Mouse (Mus musculus) NIH3T3 (cell line): ENCODE measurements around the gene Wee1.
A peak's percentile ranks its signal among the peaks of the same experiment; 100 is the strongest.

ENCODE experiments used
- DNase-seq: peaks from one replicate; pipeline ENCODE4 v3.0.0-alpha.2; 2012; ENCODE audit warnings: low read depth

Gene Wee1

DNA sequence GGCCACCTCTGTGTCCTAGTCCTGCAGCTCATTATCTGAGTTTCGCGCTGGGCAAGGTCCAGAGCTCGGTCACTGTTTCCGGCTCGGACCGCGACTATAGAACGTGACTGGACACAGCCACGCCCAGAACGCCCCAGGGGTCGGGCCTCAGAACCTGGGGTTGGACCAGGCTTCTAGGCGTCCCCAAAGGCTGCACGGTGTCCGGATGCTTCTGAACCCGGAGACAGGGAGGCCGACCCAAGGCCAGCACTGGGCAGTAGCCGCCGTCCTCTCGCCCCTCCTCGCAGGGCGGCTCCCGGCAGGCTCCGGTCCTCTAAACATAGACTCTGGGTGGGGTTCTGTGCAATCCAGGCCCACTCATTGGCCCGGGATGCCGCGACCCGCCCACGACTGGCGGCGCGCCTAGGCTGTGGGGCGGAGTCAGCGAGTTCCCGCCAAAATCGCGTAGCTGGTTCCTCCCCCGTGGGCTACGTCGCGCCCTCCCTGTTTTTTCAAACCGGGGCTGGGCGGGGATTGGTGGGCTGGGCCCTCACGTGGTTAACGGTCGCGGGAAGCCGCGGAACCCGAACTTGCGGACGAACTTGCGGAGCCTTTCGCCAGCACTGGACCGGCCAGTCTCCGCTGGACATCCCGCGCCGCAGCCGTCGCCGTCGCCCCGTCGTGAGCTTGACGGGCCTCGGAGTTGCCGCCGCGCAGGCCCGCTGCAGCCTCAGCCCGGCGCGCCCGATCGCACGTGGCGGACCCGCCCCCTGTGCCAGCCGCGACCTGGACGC is at the start of gene Wee1:
Wee1 (plus strand) TSS at position 531 of the 773 bp plus-strand sequence.
- peak; percentile 99 for DNase-seq

DNA sequence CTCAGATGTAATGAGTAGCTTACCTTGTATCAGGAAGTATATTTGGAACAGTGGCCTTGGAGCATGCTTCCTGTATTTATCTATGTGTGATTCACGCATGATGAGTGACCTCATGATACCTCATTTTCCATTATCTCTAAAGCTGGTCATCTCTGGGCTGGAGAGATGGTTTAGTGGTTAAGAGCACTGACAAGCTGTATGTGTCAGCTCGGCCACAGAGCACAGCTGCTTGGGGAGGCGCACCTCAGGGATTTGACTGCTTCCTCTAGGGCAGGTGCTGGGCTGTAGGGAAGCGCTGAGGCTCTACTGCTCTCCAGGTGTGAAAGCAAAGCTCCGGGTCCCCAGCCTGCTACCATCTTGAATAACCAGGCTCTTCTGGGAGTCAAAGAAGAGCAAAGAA is 43.7 kb upstream of the Wee1 start:
- no peak for DNase-seq

DNA sequence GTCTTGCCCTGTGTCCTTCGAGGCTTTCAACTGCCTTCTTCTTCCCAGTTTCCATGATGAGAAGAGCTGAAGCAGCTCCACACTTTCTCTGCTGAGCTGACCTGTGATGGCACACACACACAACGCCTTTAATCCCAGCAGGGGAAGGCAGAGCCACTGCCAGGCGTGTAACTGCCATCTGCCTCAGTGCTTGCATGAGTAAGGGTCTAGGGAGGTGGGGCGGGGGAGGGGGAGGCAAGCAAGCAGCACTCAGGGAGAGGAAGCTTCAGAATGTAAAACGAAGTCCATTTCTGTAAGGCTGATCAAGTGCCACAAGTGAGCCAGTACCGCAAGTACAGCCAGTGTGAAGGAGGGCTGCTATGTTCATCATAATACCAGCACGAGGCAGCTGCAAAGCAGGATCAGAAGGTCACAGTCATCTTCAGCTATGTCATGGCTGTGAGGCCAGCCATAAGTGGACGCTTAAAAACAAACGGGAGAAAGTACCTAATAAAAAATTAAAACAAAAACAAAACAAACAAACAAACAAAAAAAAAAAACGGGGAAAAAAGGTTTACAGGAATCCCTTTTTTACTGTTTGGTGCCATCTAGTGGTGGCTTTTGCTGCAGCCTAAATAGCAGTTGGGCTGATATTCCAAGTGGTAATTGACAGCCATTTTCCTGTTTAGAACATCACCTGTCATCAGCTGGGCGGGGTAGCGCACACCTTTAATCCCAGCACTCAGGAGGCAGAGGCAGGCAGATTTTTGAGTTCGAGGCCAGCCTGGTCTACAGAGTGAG is 38.3 kb upstream of the Wee1 start:
- DNase-seq, result peak; percentile 83

DNA sequence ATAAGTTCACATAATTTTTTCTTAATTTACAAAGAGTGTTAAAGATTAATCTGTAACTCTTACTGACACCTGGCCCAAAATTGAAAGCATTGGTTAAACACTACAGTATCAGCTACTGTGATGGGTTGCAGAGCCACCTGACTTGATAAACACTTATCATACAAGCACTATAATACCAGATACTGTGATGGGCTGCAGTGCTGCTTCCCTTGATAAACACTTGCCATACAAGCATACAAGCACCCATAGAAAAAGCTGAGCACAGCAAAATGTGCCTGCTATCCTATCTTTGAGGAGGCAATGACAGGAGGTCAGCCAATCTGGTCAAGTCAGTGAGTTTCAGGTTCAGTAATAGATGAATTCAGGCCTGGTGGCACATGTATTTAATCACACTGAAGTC is 36.6 kb upstream of the Wee1 start:
- DNase-seq, result no peak

DNA sequence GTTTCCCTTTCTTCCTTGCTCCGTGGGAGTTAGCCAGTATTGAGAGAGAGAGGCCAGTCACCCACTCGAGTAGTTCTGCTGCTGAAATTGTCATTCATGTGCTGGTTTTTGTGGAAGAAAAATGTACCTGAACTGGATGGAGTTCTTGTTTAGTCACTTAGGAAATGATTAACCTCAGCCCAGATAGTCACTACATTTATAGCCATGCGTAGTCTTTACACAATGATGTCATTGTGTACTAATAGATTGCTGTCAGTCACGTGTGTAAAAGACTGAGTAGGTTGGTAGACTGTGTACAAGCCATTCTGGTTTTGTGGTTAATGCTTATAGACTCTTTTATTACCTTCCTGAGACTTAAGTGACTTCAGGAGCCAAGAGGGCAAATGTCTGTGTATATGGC is 33.9 kb upstream of the Wee1 start:
- no peak for DNase-seq

DNA sequence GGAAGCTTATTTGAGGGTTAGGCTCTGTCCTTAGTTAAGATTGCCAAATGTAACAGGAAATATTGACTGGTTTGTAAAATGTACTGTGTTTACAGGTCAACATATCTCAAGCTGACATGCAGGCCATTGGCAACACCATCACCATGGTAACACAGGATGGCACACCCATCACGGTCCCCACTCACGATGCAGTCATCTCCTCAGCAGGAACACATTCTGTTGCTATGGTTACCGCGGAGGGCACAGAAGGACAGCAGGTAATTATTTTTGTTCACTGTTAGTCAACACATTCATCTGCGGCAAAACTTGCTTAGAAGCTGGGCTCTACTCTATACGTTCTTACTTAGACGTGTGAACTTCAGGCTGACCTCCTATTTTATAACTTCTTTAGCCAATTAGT is 30.2 kb upstream of the Wee1 start:
- DNase-seq, result no peak

DNA sequence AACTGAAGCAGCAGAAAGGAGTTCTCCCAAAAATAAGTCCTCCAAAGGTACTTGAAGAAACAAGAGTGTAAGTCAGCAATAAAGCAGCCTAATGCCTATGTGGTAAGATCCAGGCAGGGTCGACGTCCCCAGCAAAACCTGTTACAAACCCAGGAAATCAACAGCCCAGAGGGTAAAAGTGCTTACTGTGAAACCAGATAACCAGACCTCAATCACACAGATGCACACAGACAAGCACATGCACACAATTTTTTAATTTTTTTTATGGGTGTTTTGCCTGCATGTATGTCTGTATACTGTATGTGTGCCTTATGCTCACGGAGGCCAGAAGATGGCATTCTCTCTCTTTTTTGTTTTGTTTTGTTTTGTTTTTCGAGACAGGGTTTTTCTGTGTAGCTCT is 25.5 kb upstream of the Wee1 start:
- DNase-seq, result peak; percentile 11

DNA sequence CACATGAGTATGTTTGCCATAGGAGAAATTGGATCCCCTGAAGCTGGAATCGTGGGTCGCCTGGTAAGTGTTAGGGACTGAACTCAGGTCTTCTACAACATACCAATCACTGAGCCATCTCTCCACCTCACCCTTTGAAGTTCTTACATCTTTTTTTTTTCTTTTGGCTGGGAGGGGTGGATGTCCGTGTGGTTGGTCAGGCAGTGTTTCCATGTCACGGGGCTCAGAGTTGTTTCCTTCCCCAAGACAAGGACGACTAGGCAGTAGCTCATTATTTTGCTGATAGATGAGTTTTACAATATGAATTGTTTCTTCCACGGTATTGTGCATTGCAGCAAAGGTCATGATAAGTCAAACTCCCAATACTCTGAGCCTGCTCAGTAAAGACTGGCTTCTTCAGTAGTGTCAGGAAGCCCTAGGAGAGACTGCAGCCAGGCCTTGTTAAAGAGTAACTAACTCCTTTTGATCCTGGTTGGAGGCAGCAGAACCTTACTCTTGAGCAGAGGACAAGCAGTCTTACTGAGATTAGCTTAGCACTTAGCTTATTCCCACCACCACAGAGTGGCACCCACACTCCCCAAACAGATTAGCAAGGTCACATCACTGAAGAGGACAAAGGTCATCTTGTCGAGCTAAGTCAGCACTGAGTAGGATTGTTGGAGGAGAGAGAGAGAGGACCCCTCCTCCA is 24.6 kb upstream of the Wee1 start:
- no peak for DNase-seq

DNA sequence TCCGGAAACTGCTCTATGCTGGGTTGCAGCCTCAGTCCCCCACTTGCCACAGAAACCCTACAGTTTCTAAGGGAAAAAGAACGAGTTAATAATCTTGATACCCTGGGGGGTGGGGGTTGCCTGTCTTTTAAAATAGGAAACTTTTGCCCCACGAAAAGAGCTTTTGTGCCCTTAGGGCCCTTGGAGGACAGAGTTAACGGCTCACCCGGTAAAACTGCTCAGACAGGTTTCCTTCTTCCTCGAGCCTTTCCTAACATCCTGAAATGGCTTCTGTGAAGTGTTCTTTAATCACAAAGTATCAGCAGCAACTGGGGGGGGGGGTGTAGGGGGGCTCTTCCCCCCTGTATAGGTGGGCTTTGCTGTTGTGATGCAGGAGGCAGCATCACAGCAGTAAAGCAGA is 21.0 kb upstream of the Wee1 start:
- DNase-seq, result no peak

DNA sequence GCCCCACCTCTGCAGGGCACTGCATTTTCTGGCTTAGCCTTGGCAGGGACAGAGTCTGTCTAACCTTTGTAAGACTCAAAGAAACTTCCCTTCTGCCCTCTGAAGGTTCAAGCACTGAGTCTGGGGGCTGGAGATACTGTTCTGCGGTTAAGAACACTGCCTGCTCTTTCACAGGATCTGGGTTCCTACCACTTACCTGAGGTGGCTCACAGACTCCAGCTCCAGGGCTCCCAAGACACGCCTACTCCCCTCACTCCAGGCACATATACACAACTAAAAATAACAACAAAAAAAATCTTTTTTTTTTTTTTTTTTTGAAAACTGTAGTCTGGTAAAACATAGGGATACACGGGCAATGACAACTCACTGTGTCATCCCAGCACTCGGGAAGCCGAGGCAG is 20.6 kb upstream of the Wee1 start:
- DNase-seq, result no peak

DNA sequence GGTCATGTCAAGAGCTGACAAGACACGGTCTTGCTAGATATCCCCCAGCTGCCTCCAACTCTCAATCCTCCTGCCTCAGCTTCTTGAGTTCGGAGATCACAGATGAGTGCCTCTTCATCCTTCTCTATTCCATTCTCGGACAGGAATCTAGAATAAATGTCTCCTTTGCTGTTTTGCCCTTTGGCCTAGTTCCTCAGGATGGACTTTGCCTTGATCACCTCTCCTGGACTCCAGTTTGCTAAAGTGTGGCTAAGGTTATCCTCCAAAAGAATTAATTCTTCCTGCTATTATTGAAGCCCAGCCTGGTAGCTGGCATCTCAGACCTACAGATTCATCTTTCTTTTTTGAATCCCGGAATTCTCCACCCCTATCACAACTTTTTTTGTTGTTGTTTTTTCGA is 16.8 kb upstream of the Wee1 start:
- no peak for DNase-seq

DNA sequence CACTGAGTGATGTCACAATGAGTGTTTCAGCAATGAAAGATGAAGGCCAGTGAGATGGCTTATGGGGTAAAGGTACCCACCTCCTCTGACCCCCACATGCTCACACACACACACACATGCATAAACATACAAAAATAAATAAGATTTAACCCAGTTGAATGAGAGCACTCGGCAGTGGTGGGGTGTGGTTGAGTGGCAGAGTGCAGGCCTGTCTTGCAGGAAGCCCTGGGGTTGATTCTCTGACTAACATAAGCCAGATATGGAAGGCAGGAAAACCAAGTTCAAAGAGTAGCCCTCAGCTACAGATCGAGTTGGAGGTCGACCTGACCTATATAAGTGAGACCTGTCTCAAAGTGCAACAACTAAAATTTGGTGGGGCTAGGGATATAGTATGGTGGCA is 15.2 kb upstream of the Wee1 start:
- DNase-seq, result no peak

DNA sequence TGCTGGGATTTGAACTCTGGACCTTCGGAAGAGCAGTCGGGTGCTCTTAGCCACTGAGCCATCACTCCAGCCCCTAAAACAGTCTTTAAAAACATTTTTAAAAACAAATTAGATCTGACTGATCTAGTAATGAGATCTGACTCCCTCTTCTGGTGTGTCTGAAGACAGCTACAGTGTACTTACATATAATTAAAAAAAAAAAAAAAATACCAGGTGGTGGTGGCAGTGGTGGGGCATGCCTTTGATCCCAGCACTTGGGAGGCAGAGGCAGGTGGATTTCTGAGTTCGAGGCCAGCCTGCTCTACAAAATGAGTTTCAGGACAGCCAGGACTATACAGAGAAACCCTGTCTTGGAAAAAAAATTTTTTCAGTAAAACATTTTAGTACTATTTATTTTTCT is 13.3 kb upstream of the Wee1 start:
- peak; percentile 6 for DNase-seq

DNA sequence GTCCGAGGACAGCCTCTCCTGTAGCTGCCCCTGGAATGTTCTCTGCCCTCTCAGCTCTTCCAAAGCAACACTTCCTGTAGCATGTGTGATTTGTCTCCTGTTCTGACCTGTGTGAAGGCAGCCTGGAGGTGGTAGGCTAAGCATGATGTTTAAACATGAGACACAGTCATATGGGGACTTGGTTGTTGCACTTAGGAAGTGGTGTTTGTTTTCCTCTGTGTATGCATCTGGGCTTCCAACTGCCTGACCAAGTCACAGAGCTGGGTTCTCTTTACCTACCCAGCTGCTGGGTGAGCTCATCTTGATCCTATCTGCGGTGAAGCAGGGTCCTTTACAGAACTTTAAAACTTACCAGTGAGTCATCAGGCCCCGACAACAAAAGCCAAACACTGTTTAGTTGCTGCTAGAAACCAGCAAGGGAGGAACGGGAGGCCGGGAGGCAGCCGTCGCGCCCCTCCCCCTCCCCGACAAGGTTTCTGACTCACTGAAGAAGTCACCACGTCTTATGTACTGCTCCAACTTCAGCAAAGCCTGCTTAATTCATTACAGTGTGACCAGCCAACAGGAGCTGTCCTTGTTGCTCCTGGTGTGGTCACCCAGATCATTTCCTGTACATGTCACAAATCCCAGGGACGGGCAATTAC is 12.8 kb upstream of the Wee1 start:
- peak; percentile 94 for DNase-seq

DNA sequence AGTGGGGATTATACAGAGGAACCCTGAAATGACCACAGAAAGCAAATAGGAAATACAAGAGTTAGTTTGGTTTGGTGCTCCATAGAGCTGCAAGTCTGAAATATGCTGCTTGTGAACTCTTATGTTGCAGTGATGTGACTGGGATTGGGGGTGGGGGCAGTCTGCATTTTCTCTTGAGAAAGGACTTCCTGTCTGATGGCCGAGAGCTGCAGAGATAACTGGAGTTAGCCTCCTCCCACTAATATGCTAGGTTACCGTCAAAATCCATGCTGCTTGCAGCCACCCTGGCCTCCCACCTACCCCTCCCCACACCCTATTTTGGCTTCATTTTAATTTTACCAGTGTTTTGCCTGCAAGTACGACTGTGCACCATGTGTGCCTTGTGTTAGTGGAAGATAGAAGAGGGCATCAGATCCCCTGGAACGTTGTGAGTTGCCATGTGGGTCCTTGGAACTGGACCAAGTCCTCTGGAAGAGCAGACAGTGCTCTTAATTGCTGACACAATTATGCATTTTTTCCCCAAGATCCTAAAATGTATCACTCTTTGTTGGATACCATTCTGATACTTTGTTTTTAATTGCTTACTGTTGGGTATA is 11.7 kb upstream of the Wee1 start:
- no peak for DNase-seq

DNA sequence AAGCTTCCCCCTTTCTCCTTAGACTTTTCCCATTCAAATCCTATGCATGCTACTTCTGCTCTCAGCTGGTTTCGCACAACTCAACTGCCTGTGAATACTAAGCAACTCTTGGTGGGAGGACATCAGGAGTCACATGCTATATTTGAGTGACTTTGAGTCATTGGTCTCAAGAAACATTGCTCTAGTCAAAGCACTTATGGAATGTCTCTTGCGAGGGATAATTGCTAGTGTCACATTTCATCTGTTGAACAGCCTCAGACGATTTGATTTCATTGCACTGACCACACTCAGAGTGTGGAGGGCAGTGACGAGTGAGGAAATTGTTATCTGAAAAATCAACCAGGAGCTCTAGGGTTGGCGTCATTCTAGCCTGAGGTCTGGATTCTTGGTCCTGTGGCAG is 7.1 kb upstream of the Wee1 start:
- DNase-seq, result peak; percentile 71

DNA sequence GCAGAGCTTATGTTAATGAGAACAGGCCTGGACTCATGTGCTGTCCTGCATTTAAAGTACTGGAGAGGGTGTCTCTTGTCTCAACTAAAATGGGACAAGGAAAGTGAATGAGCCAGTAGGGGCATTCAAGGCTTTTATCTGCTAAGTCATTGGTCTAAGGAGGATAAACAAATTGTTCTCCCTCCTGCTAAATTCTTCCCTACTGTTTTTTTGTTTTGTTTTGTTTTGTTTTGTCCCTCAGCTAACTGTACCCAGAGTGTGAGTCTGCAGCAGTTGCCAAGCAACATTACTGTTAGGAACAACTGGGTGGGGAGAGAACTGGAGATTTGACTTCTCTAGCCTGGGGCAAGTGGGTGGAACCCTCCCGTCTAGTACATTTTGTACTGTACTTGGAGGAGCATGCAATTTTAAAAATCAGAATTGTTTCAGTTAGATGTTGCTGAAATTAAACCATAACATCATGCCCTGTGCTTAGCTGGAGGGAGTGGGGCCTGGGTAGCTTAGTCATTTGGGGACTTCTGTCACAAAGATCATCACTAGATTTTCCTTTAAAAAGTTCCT is 5.0 kb upstream of the Wee1 start:
- DNase-seq, result peak; percentile 76

DNA sequence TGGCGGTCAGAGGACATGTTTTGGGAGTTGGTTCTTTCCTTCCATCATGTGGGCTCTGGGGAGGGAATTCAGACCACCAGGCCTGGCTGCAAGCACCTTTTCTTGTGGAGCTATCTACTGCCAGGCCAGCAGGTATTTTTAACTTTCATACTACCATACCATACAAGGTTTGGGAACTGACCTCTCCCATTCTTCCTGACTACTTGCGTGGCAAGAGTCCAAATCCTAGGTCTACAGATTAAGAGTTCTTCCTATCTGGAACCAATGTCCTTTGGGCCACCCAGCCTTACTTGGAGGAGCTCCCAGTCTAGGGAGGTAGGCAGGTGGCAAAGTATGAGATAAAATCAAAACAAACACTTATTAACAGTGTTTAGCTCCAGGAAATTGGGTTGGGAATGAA is 3.4 kb upstream of the Wee1 start:
- DNase-seq, result no peak

DNA sequence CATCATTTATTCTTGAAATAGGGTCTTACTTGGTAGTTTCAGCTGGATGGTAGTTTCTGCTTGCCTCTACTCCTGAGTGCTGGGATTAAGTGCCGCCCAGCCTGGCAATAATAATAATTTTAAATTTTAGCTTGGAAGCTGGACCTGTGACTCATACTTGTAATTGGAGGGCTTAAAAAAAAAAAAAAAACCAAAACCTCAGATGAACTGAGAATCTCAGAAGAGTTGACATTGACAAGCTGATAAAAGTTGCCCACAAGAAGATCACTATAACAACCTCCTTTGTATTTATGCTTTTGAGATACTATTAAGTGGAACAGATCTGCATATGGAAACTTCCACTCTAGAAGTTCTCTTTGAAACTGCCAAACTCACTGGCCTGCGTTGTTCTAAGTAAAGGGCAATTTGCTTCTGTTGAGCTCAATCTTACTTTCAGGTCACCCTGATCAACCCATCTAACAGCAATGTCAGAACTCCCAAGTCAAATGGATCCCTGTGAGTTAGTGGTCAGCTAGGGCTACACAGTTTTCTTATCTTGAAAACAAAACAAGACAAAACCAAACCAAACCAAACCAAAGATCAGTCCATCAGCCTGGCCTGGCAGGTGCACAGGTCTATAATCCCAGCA is 1.6 kb upstream of the Wee1 start:
- DNase-seq, result peak; percentile 55

DNA sequence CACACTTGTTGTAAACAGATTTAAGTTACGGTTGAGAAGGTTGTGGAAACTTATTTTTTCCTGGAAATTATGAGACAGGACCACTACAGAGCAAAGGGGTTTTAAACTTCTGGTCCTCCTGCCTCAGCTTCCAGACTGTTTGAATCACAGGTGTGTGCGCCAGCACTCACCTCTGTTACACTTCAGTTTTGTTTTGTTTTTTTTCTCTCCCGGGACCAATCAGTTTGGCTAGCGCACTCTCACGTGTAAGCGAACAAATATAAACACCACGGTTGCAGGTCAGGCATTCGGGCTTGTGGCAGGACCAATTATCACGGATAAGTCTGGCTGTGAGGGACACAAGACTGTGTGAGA is 707 bp upstream of the Wee1 start:
- DNase-seq, result no peak

DNA sequence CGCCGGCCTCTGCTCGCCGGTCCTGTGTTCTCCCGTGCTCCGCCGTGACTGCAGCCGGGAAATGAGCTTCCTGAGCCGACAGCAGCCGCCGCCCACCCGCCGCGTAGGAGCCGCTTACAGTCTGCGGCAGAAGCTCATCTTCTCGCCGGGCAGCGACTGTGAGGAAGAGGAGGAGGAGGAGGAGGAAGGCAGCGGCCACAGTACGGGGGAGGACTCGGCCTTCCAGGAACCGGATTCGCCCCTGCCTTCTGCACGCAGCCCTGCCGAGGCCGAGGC is 381 bp downstream of the Wee1 start:
- DNase-seq, result no peak
